Mouse (Mus musculus) kidney, adult 2 months (tissue): ENCODE data around the gene Naa40.
A peak's percentile ranks its signal among the peaks of the same experiment; 100 is the strongest.

Experiments
- CTCF ChIP-seq: fragments of 200-500 bp; conservative IDR thresholded peaks from 2 replicates; pipeline ENCODE4 v1.5.1; 2011; ENCODE audit warnings: low read depth, mild to moderate bottlenecking, control low read depth, low read length, moderate library complexity, mixed read lengths; ENCODE audit not compliant: insufficient read depth, insufficient read length
- POLR2A ChIP-seq: fragments of 200-500 bp; IDR thresholded peaks from one replicate; pipeline ENCODE4 v1.6.1; 2011; ENCODE audit warnings: low read depth, low read length, control low read depth

GRCm38 (mm10) chr19:7234537-7235221, 6.3 kb downstream of the Naa40 start:
- peak; percentile 80 for TF ChIP-seq CTCF
- TF ChIP-seq POLR2A: no peak
